Mouse (Mus musculus) gonadal fat pad, adult 2 months (tissue): ENCODE data around the gene Plekhg3. TPM values are rescaled to one million over a fixed set of nuclear protein-coding genes. Genes with fewer than 3 reads are reported as not detected.

Experiments used
- DNase-seq: peaks from one replicate; pipeline ENCODE4 v3.0.0-alpha.2; 2012; ENCODE audit warnings: low read depth
- polyA plus RNA-seq: library from polyadenylated mRNA; depleted of rRNA; stranded (reverse); fragments of >200 nt; gene quantifications from 2 replicates; pipeline ENCODE4 v1.2.3, GENCODE M21; 2012

The Plekhg3 gene
- polyA plus RNA-seq, 1 experiment, result 34.0 TPM

DNA sequence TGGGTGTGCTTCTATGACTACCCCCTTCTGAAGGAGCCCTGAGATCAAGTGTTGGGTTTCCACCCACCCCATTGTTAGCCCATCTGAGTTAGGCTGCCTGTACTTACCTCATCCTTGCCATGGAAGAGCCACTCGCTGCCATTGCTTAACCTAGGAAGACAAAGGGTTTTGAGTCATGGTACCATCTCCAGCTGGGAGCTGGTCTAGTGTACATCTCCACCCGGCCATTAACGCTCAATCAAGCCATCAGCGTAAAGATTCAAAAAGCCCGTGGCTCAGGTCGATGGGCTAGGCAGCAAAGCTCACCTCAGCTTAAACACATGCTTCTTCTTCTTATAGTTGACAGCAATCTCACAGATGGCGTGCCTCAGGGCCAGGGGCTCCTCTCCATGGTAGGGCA is 52.8 kb downstream of the Plekhg3 start:
- DNase-seq, result no peak

DNA sequence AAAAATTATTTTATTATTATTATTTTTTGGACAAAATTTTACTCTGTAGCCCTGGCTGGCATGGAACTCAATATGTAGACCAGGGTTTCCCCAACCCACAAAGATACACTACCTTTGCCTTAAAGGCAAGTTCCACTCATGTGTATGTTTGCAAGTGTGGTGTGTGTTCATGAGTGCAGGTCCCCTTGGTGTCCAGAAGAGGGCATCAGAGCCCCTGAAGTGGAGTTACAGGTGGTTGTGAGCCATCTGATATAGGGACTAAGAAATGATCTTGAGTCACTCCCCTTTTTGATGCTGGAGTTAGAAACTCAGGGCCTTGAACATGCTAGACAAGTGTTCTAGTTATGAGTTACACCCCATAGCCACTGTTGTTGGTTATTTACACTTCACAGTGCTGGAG is 54.3 kb downstream of the Plekhg3 start:
- no peak for DNase-seq

DNA sequence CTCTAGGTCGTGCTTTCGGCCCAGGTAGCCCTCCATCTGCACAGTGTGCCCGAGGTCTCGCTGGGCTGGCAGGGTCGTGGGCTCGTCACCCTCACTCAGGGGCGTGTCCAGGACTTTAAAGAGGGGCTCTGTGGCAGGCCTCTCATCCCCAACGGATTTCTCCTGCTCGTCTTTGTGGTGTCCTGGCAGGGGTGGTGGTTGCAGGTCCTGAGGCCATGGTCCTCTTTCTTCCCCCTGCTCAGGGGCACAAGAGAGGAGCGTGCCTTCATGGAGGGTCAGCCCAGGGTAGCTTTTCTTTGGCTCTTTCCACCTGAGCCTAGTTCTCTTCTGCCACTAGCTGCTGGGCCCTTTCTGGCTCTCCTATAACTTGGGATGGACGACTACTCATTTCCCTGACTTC is 56.7 kb downstream of the Plekhg3 start:
- DNase-seq, result no peak

DNA sequence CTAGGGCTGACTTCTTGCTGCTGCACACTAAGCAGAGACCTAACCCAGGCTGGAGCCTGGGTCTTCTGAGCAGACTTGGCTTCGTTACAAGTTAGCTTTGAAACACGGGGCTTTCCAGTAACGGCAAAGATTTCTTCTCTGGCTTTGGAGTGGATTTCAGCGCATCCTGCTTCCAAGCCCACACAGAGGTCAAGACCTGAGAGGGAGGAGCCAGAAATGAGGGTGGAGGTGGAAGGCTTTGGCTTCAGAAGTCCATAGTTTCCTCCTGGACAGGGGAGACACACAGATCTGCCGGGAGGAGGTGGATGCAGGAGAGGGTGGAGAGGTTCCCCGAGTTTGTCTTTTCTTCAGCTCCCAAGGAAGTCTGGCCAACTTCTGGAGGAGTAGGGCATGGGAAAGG is 58.8 kb downstream of the Plekhg3 start:
- DNase-seq, result no peak

DNA sequence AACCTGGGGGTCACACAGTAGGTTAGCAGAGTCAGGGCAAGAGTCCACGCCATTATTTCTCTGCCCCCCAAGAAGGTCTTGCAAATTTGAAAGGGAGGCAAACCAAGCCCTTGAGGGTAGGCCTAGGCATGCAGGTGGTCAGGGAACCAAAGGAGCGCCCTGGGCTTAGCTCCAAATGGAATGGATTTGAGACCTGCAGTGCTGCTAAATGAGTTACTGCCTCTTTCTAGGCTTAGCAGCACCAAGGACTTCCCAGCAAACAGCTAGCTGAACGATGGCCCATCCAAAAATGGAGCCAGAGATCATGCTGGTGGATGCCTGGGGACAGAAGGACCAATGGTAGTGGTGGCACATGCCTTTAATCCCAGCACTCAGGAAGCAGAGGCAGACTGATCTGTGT is 60.3 kb downstream of the Plekhg3 start:
- no peak for DNase-seq

DNA sequence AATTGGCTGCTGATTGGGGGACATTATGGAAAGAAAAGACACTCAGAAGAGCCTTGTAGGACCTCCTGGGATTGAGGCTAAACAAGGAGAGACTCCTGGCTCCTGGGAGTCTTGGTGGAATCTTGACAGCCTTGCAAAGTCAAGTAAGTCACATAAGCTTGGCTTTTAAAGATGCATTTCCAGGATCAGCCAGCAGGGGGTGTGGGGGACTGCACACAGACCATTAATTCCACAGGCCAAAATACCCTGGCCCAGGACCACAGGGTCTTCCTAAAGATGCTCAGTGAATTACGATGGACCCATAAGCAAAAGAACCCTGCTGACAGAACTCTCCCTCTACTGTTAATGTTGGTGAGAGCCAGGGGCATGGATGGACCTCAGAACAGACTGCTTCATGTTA is 61.5 kb downstream of the Plekhg3 start:
- DNase-seq, result no peak

DNA sequence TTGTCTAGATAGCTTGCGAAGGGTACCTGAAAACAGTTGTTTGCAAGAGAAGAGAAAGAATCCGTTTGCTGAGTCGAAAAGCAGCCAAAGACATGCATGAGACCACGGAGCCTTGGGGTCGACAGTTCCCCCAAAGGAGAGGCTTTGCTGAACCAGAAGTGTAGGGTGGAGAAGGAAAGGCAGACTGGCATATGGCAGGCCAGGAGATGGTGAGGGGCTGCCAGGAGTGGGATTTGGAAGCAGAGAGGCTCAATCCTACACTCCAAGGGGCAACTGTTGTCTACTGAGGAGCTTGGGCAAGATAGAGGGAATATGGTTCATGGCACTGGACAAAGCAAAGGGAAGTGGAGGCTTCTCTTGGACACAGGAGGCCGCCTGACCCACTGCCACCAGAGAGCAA is 62.6 kb downstream of the Plekhg3 start:
- no peak for DNase-seq

DNA sequence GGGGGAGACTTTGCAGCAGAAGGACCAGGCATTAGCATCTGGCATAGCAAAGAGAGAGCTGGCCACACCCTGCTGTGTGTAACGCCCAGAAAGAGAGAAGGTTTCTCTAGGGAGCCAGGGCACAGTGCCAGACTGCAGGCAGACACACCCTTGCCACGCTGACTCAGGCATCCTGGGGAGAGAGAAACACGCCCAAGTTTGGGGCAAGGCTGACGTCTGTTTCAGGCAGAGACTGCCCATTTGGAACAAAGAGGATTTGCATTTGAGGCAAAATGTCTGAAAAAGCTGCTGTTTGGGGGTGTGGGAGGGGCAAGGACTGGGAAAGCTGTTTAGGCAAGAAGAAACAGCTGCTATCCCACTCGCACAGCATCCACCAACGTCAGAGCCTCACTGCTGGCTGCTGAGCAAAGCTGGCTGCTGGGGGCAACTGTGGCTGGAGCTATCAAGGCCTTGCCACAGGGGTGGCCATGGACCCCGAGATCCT is 63.2 kb downstream of the Plekhg3 start:
- no peak for DNase-seq

DNA sequence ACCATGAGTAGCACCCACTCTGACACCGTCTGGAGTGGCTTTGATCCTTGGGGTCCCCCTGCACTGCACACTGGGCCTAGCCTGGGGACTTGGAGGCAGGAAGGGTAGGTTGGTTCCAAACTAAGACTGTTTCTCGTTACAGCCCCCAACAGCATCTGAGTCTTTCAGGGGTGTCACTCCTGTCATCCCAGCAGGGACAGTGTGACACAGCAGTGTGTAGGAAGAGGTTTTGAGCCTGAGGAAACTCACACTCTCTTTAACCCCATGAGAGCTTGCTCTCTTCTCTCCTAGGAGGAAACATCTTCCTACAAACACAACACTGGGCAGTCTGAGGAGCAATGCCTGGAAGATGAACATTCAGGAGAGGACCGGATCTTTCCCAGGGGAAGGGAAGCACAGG is 63.9 kb downstream of the Plekhg3 start:
- no peak for DNase-seq

DNA sequence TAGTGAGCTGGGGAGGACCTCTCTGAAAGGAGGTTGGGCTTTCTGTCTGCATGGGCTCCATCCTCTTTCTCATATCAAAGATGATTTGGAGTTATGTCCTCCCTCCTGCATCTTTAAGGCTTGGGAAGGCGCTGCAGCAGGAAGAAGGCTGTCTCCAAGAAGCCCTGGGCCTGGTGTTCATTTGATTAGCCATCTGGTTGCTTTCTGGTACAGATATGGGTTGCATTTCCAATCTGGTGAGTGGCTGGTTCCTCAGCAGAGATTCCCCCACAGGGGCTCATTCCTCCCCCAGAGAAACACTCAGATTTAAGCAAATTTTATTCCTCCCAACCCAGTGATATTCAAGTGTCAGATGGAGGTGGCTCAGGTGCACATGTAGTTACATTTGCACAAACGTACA is 65.1 kb downstream of the Plekhg3 start:
- no peak for DNase-seq

DNA sequence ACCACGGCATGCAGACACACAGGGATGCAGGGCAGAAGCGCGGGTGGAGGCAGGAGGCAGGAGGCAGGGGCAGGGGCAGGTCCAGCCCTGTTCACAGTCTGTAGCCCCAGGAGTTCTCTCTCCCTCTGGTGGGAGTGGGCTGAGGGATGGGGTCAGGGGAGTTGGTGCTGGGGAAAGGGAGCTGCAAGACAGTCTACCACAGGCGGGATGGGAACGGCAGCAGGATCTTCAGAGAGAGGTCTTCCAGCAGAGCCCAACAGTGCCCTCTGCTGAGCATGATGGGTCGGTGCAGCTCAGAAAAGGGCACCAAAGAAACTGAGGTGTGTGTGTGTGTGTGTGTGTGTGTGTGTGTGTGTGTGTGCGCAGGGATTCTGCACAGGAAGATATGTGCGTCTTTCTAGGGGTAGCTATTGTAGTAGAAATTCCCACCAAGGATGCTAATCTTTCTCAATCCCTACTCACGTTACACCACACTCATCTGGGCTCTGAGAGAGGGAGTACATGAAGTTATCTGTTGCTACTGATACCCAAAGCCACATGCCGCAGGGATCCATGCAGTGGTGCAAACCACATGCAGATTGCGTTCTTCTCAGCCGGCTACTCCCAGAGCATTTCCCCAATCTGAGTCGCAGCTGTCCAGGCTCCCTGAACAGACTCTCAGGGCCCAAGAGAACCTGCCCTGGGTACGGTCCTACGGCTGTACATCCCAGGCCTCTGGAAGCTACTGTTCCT is 65.8 kb downstream of the Plekhg3 start:
- DNase-seq, result no peak

DNA sequence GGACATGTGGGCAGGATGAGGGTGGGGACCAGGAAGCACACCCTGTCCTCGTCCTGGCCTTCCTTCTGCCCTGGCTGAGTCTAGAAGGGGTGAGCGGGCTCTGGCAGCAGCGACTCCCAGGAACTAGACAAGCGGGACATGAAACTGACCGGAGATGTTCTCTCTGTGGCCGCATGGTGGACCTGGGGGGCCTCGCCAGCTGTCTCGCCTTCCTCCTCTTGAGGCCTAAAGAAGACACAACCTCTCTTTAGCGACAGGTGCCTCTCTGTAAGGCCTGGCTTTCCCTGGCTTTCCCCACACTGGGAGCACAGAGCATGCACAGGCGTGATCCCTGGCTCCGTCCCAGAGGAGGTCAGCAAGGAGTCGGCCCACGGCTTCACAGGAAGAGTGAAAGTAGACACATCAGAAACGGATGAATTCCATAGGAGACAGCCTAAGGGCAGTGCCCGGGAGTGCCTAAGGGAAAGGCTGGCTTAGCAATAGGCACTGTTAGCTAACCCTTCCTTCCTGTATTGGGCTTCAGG is 66.9 kb downstream of the Plekhg3 start:
- no peak for DNase-seq

DNA sequence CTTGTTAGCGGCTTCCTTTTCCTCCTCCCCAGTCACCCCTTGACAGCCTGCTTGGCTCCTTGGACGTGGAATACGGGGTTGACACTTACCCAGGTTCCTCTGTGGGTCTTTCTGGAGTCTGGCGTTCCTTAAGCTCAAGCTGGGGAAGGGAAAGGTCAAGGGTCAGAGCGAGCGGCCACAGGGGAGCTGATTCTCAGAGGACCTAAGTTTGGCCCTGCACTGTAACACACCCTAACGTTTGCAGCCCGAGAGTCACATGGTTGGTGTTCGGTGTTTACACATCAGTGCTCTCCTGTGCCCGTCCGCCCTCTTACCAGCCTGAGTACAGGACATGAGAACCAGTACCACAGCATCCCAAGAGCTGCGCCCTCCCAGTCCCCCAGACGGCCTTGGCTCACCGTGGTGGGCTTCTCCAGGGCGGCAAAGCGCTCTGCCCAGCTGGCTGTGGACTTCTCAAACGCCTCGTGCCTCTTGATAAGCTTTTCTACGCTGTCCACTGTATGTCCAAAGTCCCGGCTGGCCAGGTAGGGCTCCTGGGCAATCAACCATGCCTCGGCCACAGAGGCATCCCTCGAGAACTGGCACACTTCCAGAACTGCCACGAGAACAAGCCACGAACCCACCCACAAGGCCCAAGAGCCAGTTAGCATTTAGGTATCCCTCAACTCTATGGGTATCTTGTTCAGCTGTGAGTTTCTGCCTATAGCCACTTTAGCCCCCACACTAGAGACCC is 67.7 kb downstream of the Plekhg3 start:
- no peak for DNase-seq

DNA sequence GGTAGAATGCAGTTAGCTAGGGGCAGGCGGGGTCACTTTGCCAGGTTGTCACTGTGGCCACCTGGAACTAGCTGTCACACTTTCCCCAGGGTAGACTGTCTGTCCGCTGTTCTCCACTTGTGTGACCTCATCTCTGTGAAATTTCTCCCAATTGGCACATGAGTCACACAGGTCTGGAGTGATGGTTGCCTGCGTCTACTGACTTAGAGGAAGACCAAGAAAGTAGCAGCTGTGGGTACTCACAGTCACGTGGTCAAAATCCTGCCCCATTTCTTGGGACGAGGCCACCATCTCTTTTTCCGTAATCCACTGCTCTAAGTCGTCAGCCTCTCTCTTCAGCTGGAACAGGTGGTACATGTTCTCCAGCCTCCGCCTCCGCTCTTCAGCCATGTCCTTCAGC is 73.1 kb downstream of the Plekhg3 start:
- no peak for DNase-seq

DNA sequence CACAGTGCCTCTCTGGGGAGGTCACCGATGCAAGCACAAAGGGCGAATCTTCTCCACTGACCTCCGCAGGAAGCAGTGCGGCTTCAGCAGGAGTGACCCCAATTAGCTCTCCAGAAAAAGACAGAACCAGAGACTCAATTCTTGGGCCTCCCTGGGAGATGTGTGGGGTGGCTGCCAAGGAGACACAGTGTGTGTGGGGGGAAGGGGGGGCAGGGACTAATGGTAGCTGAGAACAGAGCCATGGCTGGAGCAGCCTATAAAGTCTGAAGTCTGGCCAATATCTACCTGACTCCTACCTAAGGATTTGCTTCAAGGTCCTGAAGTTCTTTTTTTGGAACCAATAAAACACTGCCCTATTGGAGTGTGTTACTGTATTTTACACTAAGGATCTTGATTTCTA is 73.9 kb downstream of the Plekhg3 start:
- no peak for DNase-seq

DNA sequence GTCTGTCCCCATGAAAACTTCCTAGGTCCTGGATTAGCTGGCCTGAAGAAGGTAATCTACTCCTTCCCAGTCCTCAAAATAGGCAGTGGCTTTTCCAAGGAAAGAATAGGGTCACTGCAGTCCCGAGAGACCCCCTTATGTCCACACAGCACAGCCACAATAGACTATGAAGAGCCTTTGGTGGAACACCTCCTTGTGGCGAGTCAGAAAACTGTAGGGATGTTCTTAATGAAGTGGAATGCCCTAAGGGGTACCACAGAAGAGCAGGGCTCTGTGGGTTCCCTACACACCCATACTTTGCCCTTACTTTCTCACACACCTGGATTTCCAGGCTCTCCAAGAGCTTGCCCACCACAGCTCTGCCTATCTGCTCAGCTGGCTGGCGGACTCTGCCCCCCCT is 75.1 kb downstream of the Plekhg3 start:
- DNase-seq, result no peak

DNA sequence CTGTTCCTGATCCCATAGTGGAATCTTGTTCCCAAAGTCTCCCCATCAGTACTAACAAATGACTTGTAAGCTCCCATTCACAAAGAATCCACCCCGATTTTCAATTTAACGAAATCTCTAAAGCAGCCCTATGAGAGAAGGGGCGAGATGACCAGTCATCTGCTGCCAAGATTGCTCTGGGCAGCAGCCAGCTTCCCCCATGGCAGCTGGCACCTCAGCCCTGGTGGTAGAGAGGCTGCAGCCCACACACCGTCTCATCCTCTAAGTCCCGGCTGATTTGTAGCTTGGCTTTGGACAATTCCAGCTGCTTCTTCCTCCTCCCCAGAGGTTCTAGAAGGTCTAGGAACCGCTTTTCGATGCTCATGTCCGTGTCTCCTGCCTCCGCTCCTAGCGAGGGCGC is 77.5 kb downstream of the Plekhg3 start:
- DNase-seq, result no peak

DNA sequence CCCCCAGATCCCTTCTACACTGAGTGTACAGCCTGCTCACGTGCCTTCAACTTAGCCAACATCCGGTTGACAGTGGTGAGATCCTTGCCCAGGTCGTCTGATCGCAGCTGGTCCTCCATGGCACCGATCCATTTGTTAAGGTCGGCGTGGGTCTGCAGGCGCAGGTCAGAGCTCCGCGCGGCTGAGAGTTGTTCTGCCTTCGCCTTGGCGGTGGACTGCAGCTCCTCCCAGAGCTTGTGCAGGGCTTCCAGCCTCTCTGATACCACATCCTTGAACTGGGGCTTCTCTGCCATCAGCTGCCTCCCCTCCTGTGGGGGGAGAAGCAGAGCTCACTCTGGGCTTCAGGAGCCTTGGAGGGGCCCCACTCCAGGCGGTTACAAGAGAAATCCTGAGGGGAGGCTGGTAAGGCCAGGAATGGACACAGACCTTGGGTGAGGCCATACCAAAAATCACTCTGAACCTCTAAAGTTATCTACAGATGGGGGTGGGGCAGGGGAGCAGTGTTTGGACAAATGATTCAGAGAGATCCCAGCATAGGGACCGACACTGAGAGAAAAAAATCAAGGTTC is 78.4 kb downstream of the Plekhg3 start:
- DNase-seq, result no peak

DNA sequence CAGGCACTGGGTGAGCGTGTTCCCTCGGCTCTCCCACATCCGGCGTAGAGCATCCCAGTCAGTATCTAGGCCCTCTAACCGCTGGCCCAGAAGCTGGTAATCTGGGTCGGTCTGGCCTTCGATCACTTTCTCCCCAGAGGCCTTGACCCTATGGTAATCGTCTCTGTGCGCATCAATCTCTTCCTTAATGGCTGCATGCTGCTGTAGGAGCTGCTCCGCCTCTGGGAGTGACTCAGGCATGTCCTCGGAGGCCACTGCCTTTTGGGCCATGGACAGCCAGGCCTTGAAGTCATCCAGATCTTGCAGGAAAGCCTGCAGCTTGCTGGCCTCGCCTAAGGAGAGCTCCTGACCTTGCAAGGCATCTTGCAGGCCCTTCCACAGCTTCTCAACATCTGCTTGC is 81.9 kb downstream of the Plekhg3 start:
- no peak for DNase-seq

DNA sequence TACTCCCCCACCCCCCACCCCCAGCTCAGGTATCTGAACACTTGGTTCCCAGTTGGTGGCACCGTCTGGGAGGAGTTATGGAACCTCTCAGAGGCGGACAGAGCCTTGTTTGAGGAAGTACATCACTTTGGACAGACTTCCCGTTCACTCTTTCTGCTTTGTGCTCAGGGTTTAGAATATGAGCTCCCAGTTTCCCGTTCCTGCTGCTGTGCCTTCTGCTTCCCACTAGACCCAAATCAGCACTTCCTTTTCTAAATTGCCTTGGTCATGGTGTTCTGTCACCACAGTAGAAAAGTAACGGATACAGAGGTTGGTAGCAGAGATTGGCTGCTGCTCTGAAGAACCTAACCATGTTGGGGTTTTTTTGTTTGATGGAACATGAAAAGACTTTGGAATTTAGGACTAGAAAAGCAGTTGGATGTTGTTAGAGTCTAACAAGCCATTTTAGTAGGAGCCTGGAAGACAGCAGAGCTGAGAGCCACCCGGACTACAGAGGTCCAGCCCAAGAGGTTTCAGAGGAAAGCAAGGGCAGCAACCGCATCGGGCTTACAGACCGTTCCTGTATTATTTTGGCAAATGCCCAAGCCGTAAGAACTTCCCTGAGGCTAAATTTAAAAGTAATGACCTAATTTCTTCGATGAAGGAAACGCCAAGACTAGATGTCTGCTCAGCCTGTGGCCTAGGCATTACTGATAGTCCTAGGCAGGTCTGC is 84.3 kb downstream of the Plekhg3 start:
- no peak for DNase-seq

DNA sequence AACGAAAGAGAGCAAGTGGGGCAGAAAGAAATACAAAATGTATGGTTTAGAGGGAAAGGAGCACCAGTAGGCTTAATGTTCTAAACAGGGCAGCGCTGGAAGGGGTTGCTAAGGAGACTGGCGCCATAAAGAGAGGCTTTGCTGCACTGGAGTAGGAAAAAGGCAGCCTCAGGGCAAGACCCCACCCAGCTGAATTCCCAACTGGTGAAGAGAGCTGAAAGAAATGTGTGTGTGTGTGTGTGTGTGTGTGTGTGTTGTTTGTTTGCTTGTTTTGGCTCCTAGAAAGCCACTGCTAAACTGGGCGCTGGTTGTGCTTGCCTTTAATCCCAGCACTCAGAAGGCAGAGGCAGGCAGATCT is 84.9 kb downstream of the Plekhg3 start:
- DNase-seq, result no peak

DNA sequence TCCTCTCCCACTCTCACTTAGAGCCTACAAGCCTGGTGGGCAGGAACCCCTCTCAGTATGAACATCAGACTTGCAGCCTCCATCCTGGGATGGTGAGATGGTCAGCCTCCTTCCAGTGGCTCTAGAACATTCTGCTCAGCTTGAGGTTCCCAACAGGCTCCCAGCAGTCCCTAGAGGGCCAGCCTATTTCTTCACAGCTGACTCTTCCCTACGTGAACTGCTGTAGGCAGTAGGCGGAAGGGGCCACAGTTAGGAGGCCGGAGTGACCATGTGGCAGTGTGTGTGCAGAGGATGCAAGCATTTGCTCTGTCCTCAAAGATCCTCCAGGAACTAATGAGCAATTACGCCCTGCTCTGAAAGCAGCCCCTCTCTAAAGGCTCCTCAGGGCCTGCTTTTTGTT is 87.5 kb downstream of the Plekhg3 start:
- no peak for DNase-seq
